Mouse (Mus musculus): ENCODE measurements around the gene Nemp1.

DNA sequence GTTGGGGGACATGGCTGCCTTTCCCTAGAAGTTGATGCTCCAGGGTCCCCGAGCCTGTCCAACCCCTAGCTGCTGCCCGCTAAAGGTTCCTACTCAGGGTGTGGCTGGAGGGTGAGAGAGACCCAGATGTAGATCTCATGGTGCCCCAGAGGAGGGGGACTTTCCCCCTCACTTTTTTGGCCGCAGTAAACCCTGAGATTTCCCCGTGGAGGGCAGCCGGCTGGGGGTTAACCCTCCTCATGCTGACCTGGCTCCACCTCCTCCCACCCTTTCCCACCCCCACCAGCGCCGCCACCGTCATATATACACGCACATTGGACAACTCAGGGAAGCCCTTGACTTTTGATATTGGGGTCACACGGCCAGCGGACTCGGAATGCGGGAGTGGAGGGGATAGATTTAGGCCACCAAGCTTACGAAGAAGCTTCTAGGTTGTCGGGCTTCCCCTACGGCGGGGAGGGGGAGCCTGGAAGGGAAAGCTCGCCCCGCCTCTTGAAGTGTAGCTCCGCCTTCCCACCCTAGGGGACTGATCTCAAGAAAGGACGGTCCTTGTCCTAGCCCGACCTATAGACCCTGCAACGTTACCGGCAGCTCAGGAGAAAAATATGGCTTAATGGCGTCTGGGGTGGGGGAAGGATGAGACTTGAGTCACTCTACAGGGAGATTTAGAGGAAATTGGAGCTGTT, 23.0 kb upstream of the Nemp1 start:
- TF ChIP-seq CTCF (IDR thresholded peaks at IDR 0.05; ENCODE audit: control insufficient read depth, insufficient read depth, low read length) (no peak), POLR2A (IDR thresholded peaks at IDR 0.05; ENCODE audit: borderline replicate concordance, control insufficient read depth, low read depth, low read length) (0 out of 2 replicates have a peak, but pooled peaks have one; percentile 3)

Measured in bone marrow, adult 2 months (tissue).